Mouse (Mus musculus): Measurements from ENCODE around the gene Kntc1.
A peak's percentile ranks its signal among the peaks of the same experiment; 100 is the strongest.

Kntc1 gene

GRCm38 (mm10) chr5:123808541-123808940, 59.0 kb downstream of the Kntc1 start:
- no peak for DNase-seq (ENCODE audit: low read depth, low spot score)

- DNase-seq (ENCODE audit: low read depth, low spot score) = no peak
Observed at GRCm38 (mm10) chr5:123809156-123809555, 59.6 kb downstream of the Kntc1 start.

- no peak for DNase-seq (ENCODE audit: low read depth, low spot score)
Observed at GRCm38 (mm10) chr5:123816891-123817290, 67.4 kb downstream of the Kntc1 start.

GRCm38 (mm10) chr5:123818941-123819577, 69.5 kb downstream of the Kntc1 start:
- DNase-seq (ENCODE audit: low read depth, low spot score) = no peak

- peak; percentile 49 for DNase-seq (ENCODE audit: low read depth, low spot score)
Observed at GRCm38 (mm10) chr5:123820501-123821263, 71.2 kb downstream of the Kntc1 start.

- DNase-seq (ENCODE audit: low read depth, low spot score) = no peak
Observed at GRCm38 (mm10) chr5:123821264-123821571, 71.7 kb downstream of the Kntc1 start.

GRCm38 (mm10) chr5:123822706-123823105, 73.2 kb downstream of the Kntc1 start:
- no peak for DNase-seq (ENCODE audit: low read depth, low spot score)

- DNase-seq (ENCODE audit: low read depth, low spot score) = no peak
Observed at GRCm38 (mm10) chr5:123827659-123828091, 78.2 kb downstream of the Kntc1 start.

- no peak for DNase-seq (ENCODE audit: low read depth, low spot score)
Observed at GRCm38 (mm10) chr5:123832309-123832708, 82.8 kb downstream of the Kntc1 start.

GRCm38 (mm10) chr5:123834836-123835235, 85.3 kb downstream of the Kntc1 start:
- no peak for DNase-seq (ENCODE audit: low read depth, low spot score)

- DNase-seq (ENCODE audit: low read depth, low spot score) = no peak
Observed at GRCm38 (mm10) chr5:123837371-123837770, 87.9 kb downstream of the Kntc1 start.

- no peak for DNase-seq (ENCODE audit: low read depth, low spot score)
Observed at GRCm38 (mm10) chr5:123842221-123842934, 92.9 kb downstream of the Kntc1 start.

- no peak for DNase-seq (ENCODE audit: low read depth, low spot score)
Observed at GRCm38 (mm10) chr5:123842935-123843282, 93.4 kb downstream of the Kntc1 start.

GRCm38 (mm10) chr5:123843816-123844215, 94.3 kb downstream of the Kntc1 start:
- DNase-seq (ENCODE audit: low read depth, low spot score) = no peak

- no peak for DNase-seq (ENCODE audit: low read depth, low spot score)
Observed at GRCm38 (mm10) chr5:123844316-123844715, 94.8 kb downstream of the Kntc1 start.

GRCm38 (mm10) chr5:123851398-123851797, 101.9 kb downstream of the Kntc1 start:
- no peak for DNase-seq (ENCODE audit: low read depth, low spot score)

- no peak for DNase-seq (ENCODE audit: low read depth, low spot score)
Observed at GRCm38 (mm10) chr5:123853877-123854504, 104.5 kb downstream of the Kntc1 start.

- no peak for DNase-seq (ENCODE audit: low read depth, low spot score)
Observed at GRCm38 (mm10) chr5:123854511-123854910, 105.0 kb downstream of the Kntc1 start.

- DNase-seq (ENCODE audit: low read depth, low spot score) = no peak
Observed at GRCm38 (mm10) chr5:123858798-123859197, 109.3 kb downstream of the Kntc1 start.

- DNase-seq (ENCODE audit: low read depth, low spot score) = no peak
Observed at GRCm38 (mm10) chr5:123862374-123863350, 113.1 kb downstream of the Kntc1 start.

- no peak for DNase-seq (ENCODE audit: low read depth, low spot score)
Observed at GRCm38 (mm10) chr5:123863934-123864333, 114.4 kb downstream of the Kntc1 start.
